Mouse (Mus musculus) kidney, adult 2 months (tissue): ENCODE results near the gene Plcd3.

Experiments
- CTCF ChIP-seq: fragments of 200-500 bp; conservative IDR thresholded peaks from 2 replicates; pipeline ENCODE4 v1.5.1; 2011; ENCODE audit warnings: low read depth, mild to moderate bottlenecking, control low read depth, low read length, moderate library complexity, mixed read lengths; ENCODE audit not compliant: insufficient read depth, insufficient read length
- POLR2A ChIP-seq: fragments of 200-500 bp; IDR thresholded peaks from one replicate; pipeline ENCODE4 v1.6.1; 2011; ENCODE audit warnings: low read depth, low read length, control low read depth

DNA sequence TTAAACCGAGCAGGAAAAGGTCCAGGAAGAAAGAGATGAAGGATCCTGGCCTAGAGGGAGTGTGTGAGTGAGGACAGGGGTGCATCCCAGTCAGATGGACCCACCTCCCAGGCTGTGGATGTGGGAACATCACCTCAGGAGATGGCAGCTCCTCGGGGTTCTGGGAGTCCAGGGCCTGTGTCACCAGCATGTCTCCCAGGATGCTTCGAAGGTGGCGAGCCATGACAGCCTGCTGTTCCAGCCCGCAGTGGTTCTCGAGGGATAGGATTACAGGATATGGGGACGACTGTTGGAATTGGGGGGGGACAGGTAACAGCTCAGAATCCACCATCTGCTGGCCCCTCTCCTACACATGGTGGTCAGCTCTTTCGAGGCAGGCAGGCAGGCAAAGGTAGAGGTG is 24.9 kb downstream of the Plcd3 start:
- TF ChIP-seq CTCF (no peak), POLR2A (no peak)
